Mouse (Mus musculus): Measurements from ENCODE around the gene Amy1.

GRCm38 (mm10) chr3:113631611-113632010 is 25.1 kb upstream of the Amy1 start:
- TF ChIP-seq CTCF (IDR thresholded peaks at IDR 0.05; ENCODE audit: extremely low read depth, insufficient read length, insufficient replicate concordance, low read depth, low read length): no peak
- TF ChIP-seq POLR2A (IDR thresholded peaks at IDR 0.05; ENCODE audit: low read depth, low read length): no peak
